Mouse (Mus musculus) ES-CJ7 (cell line): ENCODE measurements around the gene Hydin.
"Not testable (repeated sequence)": the region's sequence is repeated elsewhere in the genome, so short reads cannot be mapped to it uniquely, and the experiment has no call there.

Source experiments
- DNase-seq: peaks from one replicate; pipeline ENCODE4 v3.0.0; 2011; ENCODE audit warnings: low read depth, low spot score

Gene Hydin

DNA sequence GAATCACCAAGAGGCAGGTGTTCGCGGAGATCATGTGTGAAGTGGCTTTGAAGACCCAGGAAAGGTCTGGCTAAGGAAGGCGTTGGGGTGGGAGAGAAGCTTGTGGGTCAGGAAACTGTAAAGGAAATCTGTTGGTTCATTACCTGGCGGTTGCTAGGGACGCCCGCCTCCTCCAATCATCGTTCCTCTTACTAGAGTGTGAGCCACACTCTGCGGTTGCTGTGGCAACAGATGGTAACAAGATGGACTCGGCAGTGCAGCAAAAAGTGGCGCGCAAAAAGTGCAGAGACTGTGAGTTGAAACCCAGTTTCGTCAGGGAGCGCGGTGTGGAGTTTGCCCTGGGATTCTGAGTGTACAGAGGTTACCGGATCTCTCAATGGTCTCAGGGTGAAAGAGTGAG lies at the start of gene Hydin:
Hydin (plus strand) TSS at position 237 of the 400 bp plus-strand sequence.
- peak; percentile 97 for DNase-seq

DNA sequence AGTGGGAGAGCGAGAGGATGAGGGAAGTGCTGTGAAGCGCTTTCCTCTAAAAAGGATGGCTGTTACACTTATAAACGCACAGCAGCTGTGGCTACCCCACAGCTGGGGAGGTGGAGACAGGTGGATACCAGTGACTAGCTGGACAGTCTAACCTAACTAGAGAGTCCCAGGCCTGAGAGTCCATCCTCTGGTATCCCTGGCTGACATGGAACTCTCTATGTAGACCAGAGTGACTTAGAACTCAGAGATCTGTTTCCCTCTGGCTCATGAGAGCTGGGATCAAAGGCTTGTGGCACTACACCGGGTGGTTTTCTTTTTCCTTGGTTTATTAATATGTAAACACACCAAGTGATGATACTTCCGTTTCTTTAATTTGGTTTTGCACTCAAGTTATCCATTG lies 49.6 kb upstream of the Hydin start:
- DNase-seq, result no peak

DNA sequence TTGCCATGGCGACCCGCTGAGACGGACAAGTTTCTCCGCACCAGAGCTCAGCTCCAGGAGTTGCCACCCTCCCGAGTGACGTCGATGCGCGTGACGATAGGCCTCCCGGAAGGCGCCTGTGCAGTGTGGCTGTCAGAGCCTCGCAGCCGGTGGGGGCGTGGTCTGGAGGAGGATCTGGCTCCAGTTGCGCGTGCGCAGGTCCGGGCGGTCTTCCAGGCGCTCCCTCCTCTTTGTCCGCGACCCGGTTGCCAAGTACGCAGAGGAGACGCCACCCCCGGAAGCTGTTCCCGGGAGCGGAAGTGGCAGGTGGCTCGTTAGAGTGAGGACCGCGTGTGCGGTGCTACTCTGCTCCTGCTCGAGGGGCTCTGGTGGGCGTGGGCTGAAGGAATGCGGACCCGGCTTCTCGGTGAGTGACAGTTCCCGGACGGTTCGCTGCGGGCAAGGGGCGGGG lies 49.1 kb upstream of the Hydin start:
- peak; percentile 100 for DNase-seq

DNA sequence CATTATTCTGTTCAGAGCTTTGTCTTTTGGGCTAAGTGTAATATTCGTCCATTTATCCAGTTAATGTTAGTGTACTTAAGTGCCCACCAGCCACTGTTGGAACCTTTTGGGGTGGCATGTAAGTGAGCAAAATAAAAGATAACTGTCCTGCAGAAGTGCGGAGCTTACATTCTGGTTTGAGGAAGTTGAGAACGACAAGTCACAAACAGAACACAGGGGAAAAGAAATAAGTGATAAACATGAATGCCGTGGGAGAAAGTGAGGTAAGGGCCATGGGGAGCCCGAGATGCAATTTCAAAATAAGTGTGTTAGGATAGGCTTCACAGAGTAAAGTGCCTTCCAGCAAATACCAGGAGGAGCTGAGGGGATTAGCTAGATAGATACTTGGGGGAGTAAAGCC lies 48.3 kb upstream of the Hydin start:
- DNase-seq, result no peak

DNA sequence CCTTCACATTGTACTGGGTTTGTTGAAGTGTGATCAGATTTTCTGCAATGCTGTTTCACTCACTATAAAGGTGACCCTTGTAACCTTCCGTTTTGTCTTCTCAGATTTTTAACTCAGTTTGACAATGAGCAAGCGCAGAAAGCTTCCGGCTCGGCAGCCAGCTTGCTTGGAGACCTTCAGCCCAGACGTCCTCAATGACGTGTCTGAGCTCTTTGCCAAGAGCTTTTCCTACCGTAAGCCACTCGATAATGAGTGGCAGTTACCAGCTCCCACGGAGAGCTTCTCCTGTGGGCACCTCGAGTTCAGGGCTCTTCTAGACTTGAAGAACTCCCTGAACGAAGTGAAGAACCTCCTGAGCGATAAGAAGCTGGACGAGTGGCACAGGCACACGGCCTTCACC lies 45.8 kb upstream of the Hydin start:
- no peak for DNase-seq

DNA sequence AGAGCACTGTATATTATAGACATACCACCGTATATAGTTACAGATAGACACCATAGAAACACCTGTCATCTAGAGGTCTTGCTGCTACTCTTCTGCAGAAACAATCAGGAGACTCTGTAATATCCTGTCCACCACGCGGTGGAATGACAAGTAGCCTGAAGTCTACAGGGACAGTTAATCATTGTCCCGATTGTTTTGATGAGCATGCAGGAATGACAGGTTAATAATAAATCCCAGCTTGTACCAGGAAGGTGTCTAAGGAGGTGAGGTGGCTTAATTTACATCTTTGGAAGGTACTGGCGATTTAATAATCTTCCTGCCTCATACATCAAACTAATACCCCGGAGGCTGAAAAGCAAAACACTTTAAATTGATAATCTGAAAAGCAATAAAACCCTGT lies 36.0 kb upstream of the Hydin start:
- no peak for DNase-seq

DNA sequence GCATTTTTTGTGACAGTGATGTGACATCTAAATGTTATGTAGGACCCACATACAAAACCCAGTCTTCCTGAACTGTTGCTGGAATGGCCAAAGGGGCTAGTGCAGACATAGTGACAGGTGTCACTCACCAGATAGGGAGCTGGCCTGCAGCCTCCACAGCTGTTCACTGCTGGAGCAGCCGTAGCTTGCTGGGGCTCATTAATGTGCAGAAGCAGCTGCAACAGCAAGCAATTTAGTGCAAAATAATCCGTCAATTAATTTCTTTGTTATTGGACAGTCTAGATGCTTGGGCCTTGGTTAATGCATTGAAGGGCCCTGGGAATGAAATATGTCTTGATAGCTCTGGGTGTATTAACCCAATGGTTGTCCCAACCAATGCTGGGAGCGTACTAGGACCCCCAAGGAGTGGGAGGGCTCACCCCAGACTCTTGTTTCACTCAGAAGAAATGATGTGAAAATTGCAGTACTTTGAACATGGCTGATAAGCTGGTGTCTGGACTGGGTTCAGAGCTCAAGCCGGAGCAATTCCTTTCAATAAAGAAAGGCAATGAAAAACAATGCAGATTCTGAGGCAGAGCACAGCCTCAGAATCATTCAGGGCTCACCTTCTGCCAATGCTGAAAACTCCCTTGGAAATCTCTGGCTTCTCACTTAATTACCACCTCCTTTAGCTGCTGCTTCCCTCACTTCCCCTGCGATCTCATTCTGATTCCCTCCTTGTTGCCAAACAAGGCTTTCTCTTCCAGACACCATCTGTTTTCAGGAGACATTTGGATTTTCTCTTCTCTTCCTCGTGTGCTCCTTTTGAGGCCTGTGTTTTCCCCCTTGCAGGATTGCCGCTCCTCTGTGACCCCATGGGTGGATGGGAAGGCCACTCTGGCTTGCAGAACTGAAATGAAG lies 24.2 kb upstream of the Hydin start:
- no peak for DNase-seq

DNA sequence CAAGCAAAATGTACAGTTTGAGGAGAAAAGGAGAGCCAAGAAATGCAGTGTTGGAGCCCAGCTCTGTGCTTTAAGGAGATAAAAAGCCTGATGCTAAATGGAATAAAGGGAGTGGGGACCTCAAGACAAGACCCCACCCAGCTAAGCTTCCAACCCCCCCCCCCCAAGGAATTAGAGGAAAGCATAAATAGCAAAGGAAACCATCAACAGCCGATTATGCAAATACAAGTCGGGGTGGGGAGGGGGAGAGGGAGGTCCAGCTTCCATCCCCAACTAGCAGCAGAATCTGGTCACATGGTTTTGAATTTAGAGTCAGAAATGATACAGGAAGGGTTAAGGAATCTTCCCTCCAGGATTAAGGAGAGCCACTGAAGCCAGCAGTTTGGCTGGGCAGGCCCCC lies 22.2 kb upstream of the Hydin start:
- DNase-seq, result peak; percentile 66

DNA sequence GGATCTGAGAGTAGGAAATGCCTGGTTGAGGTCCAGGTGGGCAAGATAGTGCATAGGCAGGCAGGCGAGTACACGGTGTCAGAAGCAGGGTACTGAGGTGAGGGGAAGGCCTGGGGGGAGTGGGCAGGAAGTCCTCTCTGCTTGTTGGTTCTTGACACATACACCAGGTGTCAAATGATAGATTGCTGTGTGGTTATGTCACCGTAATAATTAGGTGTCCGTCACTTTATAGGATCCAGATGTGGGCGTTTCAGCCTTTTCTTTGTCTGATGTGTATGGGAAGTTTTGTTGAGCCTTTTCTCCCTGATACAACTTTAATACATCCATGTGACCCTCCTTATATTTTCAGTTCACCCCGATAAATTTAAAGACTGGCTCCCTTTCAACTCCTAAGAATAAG lies 19.5 kb upstream of the Hydin start:
- DNase-seq, result no peak

DNA sequence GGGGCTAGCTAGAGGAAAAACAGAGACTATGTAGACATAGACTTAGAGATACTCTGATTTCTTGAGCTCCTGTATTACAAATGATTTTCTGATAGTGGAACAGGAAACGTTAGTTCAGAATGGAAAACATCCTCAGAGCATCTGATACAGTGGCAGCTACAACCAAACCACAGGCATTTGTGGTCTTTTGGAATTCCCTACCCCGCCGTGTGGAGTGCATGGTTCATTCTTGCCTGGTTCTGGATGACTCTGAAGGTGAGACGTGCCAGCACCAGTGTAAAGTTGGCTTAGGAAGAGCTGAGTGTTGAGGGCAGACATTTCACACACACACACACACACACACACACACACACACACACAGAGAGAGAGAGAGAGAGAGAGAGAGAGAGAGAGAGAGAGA lies 12.8 kb upstream of the Hydin start:
- DNase-seq, result no peak

DNA sequence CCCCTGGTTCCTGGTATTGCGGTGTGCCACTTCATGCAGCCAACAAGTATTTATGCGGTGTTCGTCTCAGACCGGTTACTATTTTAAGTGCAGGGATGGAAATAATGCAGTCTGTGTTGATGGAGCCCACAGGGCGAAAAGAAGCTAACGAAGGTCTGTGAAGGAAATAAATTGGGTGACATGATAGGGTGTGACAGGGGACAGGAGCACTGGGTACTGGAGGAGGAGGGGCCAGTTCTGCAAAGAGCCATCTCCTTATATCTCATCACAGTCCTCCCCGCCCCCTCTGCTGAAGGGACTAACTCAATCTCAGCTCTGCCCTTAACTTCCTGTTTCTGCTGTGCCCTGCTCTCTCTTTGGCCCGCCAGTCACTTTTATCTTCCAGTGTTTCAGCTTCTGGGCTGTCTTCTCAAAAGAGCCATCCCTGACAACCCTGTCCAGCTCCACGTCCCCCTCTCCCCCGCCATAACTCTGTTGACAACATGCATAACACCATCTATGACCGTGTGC lies 926 bp upstream of the Hydin start:
- DNase-seq, result no peak

DNA sequence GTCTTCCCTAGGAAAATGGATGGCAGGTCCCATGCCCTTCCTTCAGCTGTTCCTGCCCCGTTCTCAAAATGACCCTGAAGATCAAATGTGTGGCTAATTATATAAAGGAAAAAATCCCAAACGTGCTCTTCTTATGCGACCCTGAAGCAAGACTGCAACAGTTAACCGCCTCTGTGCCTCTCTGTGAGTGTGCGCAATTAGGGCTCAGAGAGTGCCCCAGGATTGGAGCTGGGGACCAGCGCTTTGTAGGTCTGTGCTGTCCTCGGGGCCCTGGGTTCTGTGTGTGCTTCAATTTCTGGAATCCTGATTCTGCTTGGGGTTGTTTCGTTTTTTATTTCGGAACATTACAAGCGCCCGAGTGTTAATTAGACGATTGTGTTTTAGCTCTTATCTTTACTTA lies 491 bp downstream of the Hydin start:
- DNase-seq, result no peak

DNA sequence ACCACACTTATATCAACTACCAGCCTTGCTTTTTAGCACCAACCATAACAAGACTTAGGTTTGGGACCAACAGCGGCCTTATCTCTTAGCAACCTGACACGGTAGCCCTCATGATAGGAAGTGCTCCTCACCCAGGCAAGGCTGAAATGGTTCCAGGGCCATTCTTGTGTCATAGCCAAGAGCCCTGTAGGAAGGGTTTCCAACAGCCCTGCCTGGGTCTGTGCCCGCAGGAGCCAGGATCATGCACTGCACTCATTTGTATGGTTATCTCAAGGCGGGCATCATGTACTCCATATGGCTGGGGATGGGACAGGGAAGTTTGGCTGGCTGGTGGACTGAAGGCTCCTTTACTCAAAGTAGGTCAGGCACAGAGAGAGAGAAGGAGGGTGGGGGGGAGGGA lies 3.9 kb downstream of the Hydin start:
- no peak for DNase-seq

DNA sequence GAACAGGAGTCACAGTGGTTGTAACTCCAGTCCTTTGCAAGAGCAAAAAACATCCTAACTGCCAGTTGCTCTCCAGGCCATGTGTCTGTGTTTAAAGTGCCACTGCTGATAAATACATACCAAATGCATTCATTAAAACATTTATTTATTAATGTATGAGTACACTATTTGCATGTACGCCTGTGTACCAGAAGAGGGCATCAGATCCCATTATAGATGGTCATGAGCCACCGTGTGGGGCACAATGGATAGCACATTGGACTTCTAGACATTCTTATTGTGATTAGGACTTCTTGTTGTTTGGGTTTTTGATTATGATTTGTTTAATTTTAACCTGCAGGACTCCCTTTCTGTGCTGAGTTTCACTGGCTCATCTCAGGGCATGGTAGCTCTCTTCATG lies 6.6 kb downstream of the Hydin start:
- peak; percentile 27 for DNase-seq

DNA sequence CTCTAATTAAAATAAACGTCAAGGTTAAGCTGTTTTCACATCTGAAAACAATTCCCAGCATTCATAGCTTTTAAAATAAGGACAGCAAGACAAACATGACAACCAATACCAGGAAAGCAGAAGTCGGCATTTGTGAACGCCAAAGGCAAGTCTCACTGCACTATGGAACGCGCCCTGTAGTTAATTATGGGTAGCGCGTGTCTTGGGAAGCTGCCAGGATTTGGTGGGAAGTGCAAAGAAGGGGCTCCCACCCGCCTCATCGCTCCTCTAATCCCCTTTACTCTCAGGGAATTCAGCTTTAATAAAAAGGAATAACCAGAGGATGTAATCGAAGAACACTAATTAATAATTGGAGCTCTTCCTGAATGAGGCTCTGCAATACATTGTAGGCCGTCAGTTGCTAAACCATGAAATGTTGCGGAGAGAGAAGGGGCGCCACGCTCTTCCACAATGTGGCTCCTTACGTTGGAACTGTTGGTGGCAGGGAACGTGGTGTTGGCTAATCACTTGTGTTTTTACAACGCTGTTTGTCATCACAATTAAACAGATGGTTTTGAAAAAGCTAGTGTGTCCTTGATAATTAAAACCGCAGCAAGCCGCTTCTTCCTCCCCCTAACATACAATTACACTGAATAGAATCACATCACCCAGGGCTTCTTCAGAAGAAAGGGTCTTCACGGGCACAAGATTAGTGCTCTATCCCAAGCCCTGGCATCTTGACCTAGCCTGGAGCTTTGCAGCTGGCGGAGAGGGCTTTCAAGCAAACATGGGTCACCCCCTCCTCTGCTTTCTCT lies 8.9 kb downstream of the Hydin start:
- no peak for DNase-seq

DNA sequence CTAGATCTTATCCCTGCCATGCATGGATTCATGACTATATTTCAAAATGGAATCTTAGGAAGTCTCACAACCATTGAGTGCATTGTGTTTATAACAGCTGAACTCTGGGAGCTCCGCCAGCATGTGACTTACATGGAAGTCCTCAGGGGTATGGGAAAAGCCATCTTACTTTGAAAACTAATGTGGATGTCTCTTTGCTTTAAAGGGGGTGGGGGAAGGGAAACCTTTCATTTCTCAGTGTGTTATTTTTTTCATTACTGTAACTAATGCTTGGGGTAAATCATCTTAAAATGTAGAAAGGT lies 9.4 kb downstream of the Hydin start:
- DNase-seq, result no peak

DNA sequence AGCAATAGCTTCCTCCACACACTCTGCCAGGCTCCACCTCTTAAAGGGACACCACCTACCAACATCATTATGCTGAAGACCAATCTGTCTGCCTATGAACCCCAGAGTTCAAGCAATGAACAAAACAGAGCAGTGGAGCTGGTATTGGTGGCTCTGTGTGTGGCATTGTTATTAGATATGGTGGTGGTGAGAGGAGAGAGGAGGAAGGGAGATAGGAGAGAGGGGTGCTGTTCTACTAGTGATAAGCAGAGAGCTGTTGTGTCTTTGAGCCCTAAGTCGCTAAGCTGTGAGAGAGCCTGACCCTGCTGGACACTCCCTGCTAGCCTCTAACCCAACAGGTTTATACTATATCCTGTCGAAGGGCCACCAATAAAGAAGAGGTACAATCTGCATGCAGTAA lies 45.9 kb downstream of the Hydin start:
- no peak for DNase-seq

DNA sequence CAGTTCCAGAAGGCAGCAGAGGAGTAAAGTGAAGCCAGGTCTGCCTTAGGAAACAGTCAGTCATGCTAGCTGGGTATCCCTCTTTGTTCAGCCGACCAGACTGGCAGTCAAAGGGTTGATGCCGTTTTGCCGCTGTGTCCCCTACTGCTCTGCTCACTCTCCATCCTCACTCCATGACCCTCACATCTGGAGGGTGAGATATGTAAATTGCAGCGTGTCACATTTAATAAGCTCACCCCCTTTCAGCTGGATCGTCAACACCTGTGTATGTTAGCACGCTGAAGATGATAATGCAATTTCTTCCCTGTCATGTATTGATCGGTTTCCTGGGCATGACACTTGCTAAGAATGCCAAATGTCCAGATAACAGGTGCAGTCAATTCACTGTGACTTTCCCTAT lies 49.0 kb downstream of the Hydin start:
- DNase-seq, result no peak

DNA sequence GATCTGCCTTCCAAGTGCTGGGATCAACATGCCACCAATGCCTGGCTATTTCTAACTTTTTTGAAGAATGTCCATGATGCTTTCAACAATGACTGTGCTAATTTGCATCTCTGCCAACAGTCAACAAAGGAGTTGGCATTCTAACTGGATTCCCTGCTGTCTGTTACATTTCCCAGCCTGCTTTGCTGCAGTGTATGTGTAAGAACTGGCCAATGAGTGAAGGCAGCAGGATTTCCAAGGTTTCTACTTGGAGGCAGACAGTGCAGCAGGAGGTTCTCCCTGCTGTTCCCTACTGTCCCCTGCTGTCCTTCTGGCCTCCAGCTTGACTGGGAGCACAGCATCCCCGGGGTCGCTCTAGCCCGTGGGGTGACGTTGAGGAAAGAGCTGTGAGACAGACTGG lies 52.8 kb downstream of the Hydin start:
- DNase-seq, result no peak

DNA sequence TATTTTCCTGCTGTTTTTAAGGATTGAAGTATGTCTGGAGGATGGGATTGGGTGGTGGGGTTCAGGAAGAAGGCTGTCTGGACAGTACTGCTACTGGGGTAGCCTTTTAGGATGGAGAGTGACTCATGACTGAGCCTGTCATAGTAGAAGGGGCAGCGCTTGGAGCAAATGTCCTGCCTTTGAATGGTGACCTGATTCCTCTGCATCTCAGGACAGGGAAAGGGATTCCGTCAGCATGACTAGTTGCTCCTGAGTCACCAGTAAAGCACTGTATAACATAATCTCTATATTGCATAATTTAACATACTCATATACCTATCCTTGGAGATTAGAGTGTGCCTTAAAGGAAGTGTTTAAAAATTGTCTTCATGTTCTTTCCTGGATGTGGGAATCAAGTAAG lies 54.7 kb downstream of the Hydin start:
- no peak for DNase-seq

DNA sequence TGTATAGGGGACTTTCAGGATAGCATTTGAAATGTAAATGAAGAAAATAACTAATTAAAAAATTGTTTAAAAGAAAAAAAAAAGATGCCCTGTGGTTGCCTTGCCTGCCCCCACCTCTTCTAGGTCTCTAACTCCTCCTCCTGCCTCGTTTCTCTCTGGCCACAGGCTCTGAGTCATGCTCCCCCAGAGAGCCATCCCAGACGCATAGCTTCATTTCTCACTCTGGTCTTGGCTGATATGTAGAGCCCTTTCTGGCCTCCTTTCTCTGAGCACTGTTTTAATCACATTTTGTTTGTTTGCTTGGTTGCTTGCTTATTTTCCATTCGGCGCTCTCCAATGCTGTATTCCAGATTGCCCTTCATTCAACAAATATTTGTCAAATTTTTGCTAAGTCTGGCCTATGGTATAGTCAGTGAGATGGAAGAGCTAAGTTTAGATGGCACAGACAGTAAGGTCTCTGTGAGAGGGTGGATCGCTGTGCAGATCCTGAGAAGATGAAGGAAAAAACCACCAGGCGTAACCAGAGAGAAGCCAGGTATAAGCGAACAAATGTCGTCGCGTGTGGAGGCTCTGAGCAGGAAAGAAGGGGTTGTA lies 57.3 kb downstream of the Hydin start:
- no peak for DNase-seq

DNA sequence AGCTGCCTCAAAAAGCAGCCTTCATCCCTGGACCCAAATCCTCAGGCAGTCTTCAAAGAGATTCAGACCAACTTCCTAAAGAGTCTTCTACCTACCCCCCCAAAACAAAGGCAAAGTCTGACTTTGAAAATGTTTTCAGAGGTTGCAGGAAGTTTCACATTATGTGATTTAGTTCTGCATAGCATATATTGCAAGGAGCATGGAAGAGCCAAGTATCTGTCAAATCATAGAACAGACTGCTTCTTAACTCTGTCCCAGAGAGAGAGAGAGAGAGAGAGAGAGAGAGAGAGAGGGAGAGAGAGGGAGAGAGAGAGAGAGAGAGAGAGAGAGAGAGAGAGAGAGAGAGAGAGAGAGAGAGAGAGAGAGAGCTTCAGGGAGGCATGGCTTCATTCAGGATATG lies 60.3 kb downstream of the Hydin start:
- not testable (repeated sequence) for DNase-seq

DNA sequence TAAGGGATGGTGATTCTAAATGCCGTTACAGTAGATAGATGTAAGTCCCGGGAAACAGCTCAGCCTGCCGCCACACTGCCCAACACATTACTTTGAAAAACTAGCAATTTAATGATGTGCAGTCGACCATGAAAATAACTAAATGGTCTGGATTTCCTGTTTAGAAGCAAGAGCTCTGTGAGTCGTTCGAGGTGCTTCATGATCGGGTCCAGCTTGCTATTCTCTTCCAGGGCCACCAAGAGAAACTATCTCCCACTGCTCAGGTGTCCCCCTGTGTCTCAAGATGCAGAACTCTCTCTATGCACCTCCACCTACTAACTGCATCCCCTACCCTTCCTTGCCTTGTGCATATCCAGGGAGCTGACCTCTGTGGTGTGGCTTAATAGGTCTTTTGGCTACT lies 66.6 kb downstream of the Hydin start:
- DNase-seq, result no peak
